Mouse (Mus musculus): ENCODE measurements around the gene Smcr8.

- TF ChIP-seq EP300 (IDR thresholded peaks at IDR 0.05; ENCODE audit: low read depth) (no peak), CTCF (IDR thresholded peaks at IDR 0.05; ENCODE audit: low read depth) (no peak)
These were observed 33.0 kb downstream of the Smcr8 start for GRCm38 (mm10) chr11:60810046-60810965.
